Mouse (Mus musculus) liver, postnatal 0 days (tissue): Measurements from ENCODE around the gene Ift57.

Experiments used
- CTCF ChIP-seq: sonication (generic); IDR thresholded peaks from 2 replicates; pipeline ENCODE4 v1.5.1; 2016; ENCODE audit warnings: antibody characterized with exemption, low read depth
- EP300 ChIP-seq: IDR thresholded peaks from 2 replicates; pipeline ENCODE4 v1.6.1; 2016; ENCODE audit warnings: antibody characterized with exemption, low read depth, mild to moderate bottlenecking

GRCm38 (mm10) chr16:49781556-49782156 lies 82.6 kb downstream of the Ift57 start:
- TF ChIP-seq CTCF (no peak), EP300 (0 out of 2 replicates have a peak, but pooled peaks have one; percentile 24)
